Mouse (Mus musculus): Measurements from ENCODE around the gene Gm3776. TPM values are rescaled to one million over a fixed set of nuclear protein-coding genes. Genes with fewer than 3 reads are reported as not detected.

Gm3776 gene
- total RNA-seq (2023), result not detected

DNA sequence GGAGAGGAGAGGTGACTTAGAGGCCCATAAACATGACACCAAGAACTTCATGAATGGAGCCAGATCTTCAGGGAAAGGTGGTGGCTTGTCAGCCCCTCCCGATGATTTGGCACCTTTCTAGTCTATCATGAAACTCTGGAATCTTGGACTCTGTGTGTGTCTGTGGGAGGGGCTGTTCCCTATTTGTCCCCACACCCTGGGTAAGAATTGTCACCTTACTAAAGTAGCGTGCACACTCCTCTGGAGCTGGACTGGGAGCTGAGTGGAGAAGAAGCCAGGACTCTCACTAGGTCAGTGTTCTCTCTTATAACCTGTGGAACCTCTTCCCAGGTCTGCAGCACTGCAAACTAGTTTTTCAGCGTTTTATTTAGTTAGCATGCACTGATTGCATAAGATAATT lies at the start of gene Gm3776:
Gm3776 (plus strand) TSS at position 216 of the 400 bp plus-strand sequence.

DNA sequence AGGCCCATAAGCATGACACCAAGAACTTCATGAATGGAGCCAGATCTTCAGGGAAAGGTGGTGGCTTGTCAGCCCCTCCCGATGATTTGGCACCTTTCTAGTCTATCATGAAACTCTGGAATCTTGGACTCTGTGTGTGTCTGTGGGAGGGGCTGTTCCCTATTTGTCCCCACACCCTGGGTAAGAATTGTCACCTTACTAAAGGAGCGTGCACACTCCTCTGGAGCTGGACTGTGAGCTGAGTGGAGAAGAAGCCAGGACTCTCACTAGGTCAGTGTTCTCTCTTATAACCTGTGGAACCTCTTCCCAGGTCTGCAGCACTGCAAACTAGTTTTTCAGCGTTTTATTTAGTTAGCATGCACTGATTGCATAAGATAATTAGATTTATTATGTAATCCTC lies 26.5 kb upstream of the Gm3776 start, which contains the start of gene Gsta1:
Gsta1 (plus strand) TSS at position 196 of the 400 bp plus-strand sequence.

DNA sequence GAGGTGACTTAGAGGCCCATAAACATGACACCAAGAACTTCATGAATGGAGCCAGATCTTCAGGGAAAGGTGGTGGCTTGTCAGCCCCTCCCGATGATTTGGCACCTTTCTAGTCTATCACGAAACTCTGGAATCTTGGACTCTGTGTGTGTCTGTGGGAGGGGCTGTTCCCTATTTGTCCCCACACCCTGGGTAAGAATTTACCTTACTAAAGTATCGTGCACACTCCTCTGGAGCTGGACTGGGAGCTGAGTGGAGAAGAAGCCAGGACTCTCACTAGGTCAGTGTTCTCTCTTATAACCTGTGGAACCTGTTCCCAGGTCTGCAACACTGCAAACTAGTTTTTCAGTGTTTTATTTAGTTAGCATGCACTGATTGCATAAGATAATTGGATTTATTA lies 32.8 kb downstream of the Gm3776 start, which contains the start of gene Gm10639:
Gm10639 (plus strand) TSS at position 201 of the 400 bp plus-strand sequence.

GRCm38 (mm10) chr9:78314696-78315095 lies 57.8 kb downstream of the Gm3776 start, which contains the start of gene Omt2a:
Gene Omt2a, minus strand, starts transcription at chr9:78314796.

Other genes starting within 250 kb of the Gm3776 start
- gene Gcm1, start 205.2 kb upstream of the Gm3776 start, total RNA-seq (2023), result not detected
- gene Fbxo9, start 148.1 kb upstream of the Gm3776 start, total RNA-seq (2023), result 10 to 100 TPM; 48.5 to 52.7 TPM
- gene Ick, start 147.9 kb upstream of the Gm3776 start, total RNA-seq (2023), result 1 to 10 TPM; 3.3 to 5.0 TPM
- not detected for gene Gsta4, start 74.4 kb upstream of the Gm3776 start, total RNA-seq (2023)
- not detected for gene Gsta1, start 26.5 kb upstream of the Gm3776 start, total RNA-seq (2023)
- not detected for gene Gm10639, start 32.8 kb downstream of the Gm3776 start, total RNA-seq (2023)
- gene Omt2a, start 57.7 kb downstream of the Gm3776 start, total RNA-seq (2023), result not detected
- gene Omt2b, start 70.5 kb downstream of the Gm3776 start, total RNA-seq (2023), result not detected
- gene Gsta2, start 98.7 kb downstream of the Gm3776 start, total RNA-seq (2023), result not detected
- not detected for gene Dppa5a, start 111.0 kb downstream of the Gm3776 start, total RNA-seq (2023)
- not detected for gene Ooep, start 121.6 kb downstream of the Gm3776 start, total RNA-seq (2023)
- gene Ddx43, start 138.6 kb downstream of the Gm3776 start, total RNA-seq (2023), result not detected
- gene Cgas, start 186.1 kb downstream of the Gm3776 start, total RNA-seq (2023), result 1 to 10 TPM; 1.4 to 2.1 TPM
- 10 to 100 TPM; 25.4 to 34.6 TPM for gene Mto1, start 191.1 kb downstream of the Gm3776 start, total RNA-seq (2023)
- under 1 TPM in 1 of 2 experiments, not detected in 1; 0.62 TPM for gene Gm17324, start 191.7 kb downstream of the Gm3776 start, total RNA-seq (2023)
- gene Eef1a1, start 232.0 kb downstream of the Gm3776 start, total RNA-seq (2023), result 1,000 to 10,000 TPM; 8,287 to 8,401 TPM